Mouse (Mus musculus): ENCODE data around the gene Fbxl3.

Fbxl3 gene

GRCm38 (mm10) chr14:103046677-103047076 lies 52.7 kb downstream of the Fbxl3 start, which contains the start of gene Acod1:
Acod1 (plus strand) TSS chr14:103046977.
- no peak for DNase-seq (ENCODE audit: extremely low read depth, low read depth, low spot score)

- DNase-seq (ENCODE audit: extremely low read depth, low read depth, low spot score) = no peak
Measured at GRCm38 (mm10) chr14:103037016-103037415, 62.4 kb downstream of the Fbxl3 start.

GRCm38 (mm10) chr14:103034076-103034475 lies 65.3 kb downstream of the Fbxl3 start:
- DNase-seq (ENCODE audit: extremely low read depth, low read depth, low spot score) = no peak

GRCm38 (mm10) chr14:103033271-103033823 lies 66.0 kb downstream of the Fbxl3 start:
- DNase-seq (ENCODE audit: extremely low read depth, low read depth, low spot score) = no peak
